In genomic region chr7:83521511-83521910, GRCm38 (mm10) we compare ENCODE assay signal across 21 mouse cellular contexts.
DNase-seq lines count a peak whose midpoint lies in the region; ATAC-seq lines count a peak whose summit lies in the region.
"Had no signal": no experiment of that assay in that cellular context is flagged by ENCODE, and none has a peak within 500 bp of the region (broad histone marks: within the 10 kb centered on the region; RNA-seq: fewer than 3 reads in every experiment).

No protein-coding gene starts in this region.

- WGBS in forebrain, embryonic 14.5 days, result 80% methylated on average over 7 of the region's 7 CpGs
- WGBS in forebrain, embryonic 11.5 days, result 89% methylated on average over 7 of the region's 7 CpGs

- no peak overlapping the region for H3K4me2 ChIP-seq in forebrain, embryonic 14.5 days (ENCODE audit: low read length)
- no peak overlapping the region for H3K4me2 ChIP-seq in forebrain, embryonic 11.5 days (ENCODE audit: low read depth, low read length, severe bottlenecking)
- H3K4me2 ChIP-seq: hindbrain, embryonic 13.5 days; kidney, embryonic 15.5 days; lung, embryonic 14.5 days; midbrain, embryonic 12.5 days had no signal

- H3K9me3 ChIP-seq in forebrain, embryonic 14.5 days (replicated peaks; ENCODE audit: control insufficient read depth, low read length), result no peaks in the 10 kb centered on the region
- no peaks in the 10 kb centered on the region for H3K9me3 ChIP-seq in forebrain, embryonic 11.5 days (ENCODE audit: control insufficient read depth, low read length)
- H3K9me3 ChIP-seq: hindbrain, embryonic 13.5 days; kidney, embryonic 15.5 days; midbrain, embryonic 12.5 days had no signal

- H3K27me3 ChIP-seq in forebrain, embryonic 14.5 days (replicated peaks; ENCODE audit: control insufficient read depth, insufficient read depth, low read length), result no peaks in the 10 kb centered on the region
- H3K27me3 ChIP-seq in forebrain, embryonic 11.5 days (ENCODE audit: control insufficient read depth, insufficient read depth, low read length), result no peaks in the 10 kb centered on the region
- H3K27me3 ChIP-seq: hindbrain, embryonic 13.5 days; kidney, embryonic 15.5 days; midbrain, embryonic 12.5 days had no signal

- intact Hi-C loops in left cerebral cortex, postnatal 4 days (cut with DNase I), result no loop called here

- no peak overlapping the region for H3K9ac ChIP-seq in forebrain, embryonic 14.5 days (ENCODE audit: low read length)
- H3K9ac ChIP-seq in forebrain, embryonic 11.5 days (ENCODE audit: low read length), result no peak overlapping the region
- H3K9ac ChIP-seq: hindbrain, embryonic 13.5 days; kidney, embryonic 15.5 days; liver, embryonic 14.5 days; lung, embryonic 14.5 days; midbrain, embryonic 12.5 days had no signal

- H3K36me3 ChIP-seq in forebrain, embryonic 14.5 days (ENCODE audit: control insufficient read depth, insufficient read depth, low read length), result no peaks in the 10 kb centered on the region
- H3K36me3 ChIP-seq in forebrain, embryonic 11.5 days (ENCODE audit: control insufficient read depth, insufficient read depth, low read length), result no peaks in the 10 kb centered on the region
- H3K36me3 ChIP-seq: hindbrain, embryonic 13.5 days; kidney, embryonic 15.5 days; midbrain, embryonic 12.5 days had no signal

- H3K4me1 ChIP-seq in forebrain, embryonic 14.5 days (ENCODE audit: control insufficient read depth, insufficient read depth, low read length), result no peaks in the 10 kb centered on the region
- no peaks in the 10 kb centered on the region for H3K4me1 ChIP-seq in forebrain, embryonic 11.5 days (replicated peaks; ENCODE audit: control insufficient read depth, insufficient read depth, low read length)
- H3K4me1 ChIP-seq: hindbrain, embryonic 13.5 days; kidney, embryonic 15.5 days; midbrain, embryonic 12.5 days had no signal

- H3K27ac ChIP-seq in forebrain, embryonic 14.5 days (ENCODE audit: low read depth, low read length), result no peak overlapping the region
- no peak overlapping the region for H3K27ac ChIP-seq in forebrain, embryonic 11.5 days (ENCODE audit: low read depth, low read length)
- H3K27ac ChIP-seq: gastrocnemius, adult 2 months; hindbrain, embryonic 13.5 days; kidney, embryonic 15.5 days; liver, embryonic 14.5 days; midbrain, embryonic 12.5 days; stomach, postnatal 0 days had no signal

- no peak; the same call in 1 of the 2 replicates for ATAC-seq in forebrain, embryonic 14.5 days
- no peak for ATAC-seq in forebrain, embryonic 11.5 days (replicated peaks; ENCODE audit: low FRiP score)

- peak; percentile 29 for DNase-seq in forebrain, embryonic 14.5 days (ENCODE audit: low spot score)
- no peak for DNase-seq in forebrain, embryonic 11.5 days (ENCODE audit: low spot score)
- peak; percentile 18 for DNase-seq in left cerebral cortex, adult 11 months (ENCODE audit: low spot score)
- no peak for DNase-seq in left cerebral cortex, postnatal 4 days
- DNase-seq in left cerebral cortex, adult 9 months (ENCODE audit: low spot score in 2 of 2), result peak; percentile 16 to 40
- peak; percentile 4 to 34 for DNase-seq in right cerebral cortex, postnatal 36 days (ENCODE audit: low spot score in 2 of 2)
- DNase-seq in urinary bladder, postnatal 10 days (ENCODE audit: low spot score), result no peak
- DNase-seq in cerebellum, postnatal 14 days, result no peak
- DNase-seq: adrenal gland, postnatal 10 days; cerebellum, adult 11-12 months; cerebellum, postnatal 10 days; embryo, embryonic 11 days; gastrocnemius, adult 2 months; kidney, adult 11 months; kidney, postnatal 36 days; lung, embryonic 14.5 days had no signal

- no peak overlapping the region for H3K4me3 ChIP-seq in forebrain, embryonic 14.5 days (ENCODE audit: low read depth, low read length)
- no peak overlapping the region for H3K4me3 ChIP-seq in forebrain, embryonic 11.5 days (ENCODE audit: low read depth, low read length)
- H3K4me3 ChIP-seq: gastrocnemius, adult 2 months; hindbrain, embryonic 13.5 days; kidney, embryonic 15.5 days; midbrain, embryonic 12.5 days had no signal

Comparison
In these comparisons a context has a peak if more than half of its experiments do, and no peak if none do; other contexts are left out.
1. DNase-seq: peak in forebrain, embryonic 14.5 days (single experiment), left cerebral cortex, adult 11 months (single experiment), left cerebral cortex, adult 9 months (2 of 2) and right cerebral cortex, postnatal 36 days (2 of 2); none in forebrain, embryonic 11.5 days (single experiment), left cerebral cortex, postnatal 4 days (single experiment), urinary bladder, postnatal 10 days (single experiment) and cerebellum, postnatal 14 days (0 of 2).